Mouse (Mus musculus): ENCODE measurements at regions not wholly inside any gene's neighbourhood (a gene's known extent, or its start where the extent isn't known, plus 50 kb on each side); places are given as distances from the start of the nearest gene placed in this dataset.

- TF ChIP-seq EP300 (IDR thresholded peaks at IDR 0.05; ENCODE audit: insufficient read depth, low read depth, low read length) (no peak), CTCF (IDR thresholded peaks at IDR 0.05) (no peak)
These were observed 431.2 kb upstream of the Gm10295 start for GRCm38 (mm10) chr7:71782496-71782895.

All from heart, adult 2 months (tissue).